Mouse (Mus musculus): Measurements from ENCODE around the gene Nup214.
A peak's percentile ranks its signal among the peaks of the same experiment; 100 is the strongest.

The Nup214 gene

GRCm38 (mm10) chr2:32051791-32052190 is 77.6 kb downstream of the Nup214 start:
- DNase-seq, result no peak

DNA sequence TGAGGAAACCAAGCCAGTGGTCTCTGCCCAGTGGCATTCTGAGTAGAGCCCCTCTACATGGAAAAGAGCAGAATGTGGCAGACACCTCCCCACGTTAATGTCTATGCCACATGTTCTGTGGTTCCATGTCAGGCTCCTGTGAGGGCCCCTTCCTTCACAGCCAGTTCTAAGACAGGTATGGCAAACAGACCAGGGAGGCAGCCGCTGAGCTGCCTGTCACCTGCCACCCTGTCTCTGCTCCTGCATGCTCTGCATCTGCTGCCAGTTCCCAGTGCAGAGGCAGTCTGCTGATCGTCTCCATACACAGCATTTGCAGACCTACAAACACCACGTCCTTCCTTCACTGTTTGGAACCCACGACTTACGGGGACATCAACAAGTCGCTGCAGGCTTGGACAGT is 78.2 kb downstream of the Nup214 start:
- no peak for DNase-seq

- DNase-seq, result no peak
These were observed 81.2 kb downstream of the Nup214 start for GRCm38 (mm10) chr2:32055357-32055965.

- DNase-seq, result no peak
These were observed 82.3 kb downstream of the Nup214 start for GRCm38 (mm10) chr2:32056524-32056923.

DNA sequence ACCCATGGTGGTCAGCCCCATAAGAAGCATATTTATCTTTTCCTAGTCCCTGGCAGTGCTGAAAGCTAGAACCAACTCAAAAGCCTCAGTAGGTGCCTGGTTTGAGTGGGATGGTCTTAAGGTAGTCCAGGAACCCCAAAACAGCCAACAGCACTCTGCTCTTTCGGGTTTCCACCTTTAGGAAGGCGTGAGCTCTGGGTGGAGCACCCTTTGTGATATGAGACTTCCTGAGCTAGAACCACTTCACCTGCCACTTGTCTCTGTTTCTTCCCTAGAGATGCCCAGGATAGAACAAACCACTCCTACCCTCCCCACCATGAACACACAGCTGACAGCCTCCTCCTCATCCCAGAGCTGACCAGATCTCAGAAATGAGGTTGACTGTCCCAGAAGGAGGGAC is 83.1 kb downstream of the Nup214 start:
- no peak for DNase-seq

DNA sequence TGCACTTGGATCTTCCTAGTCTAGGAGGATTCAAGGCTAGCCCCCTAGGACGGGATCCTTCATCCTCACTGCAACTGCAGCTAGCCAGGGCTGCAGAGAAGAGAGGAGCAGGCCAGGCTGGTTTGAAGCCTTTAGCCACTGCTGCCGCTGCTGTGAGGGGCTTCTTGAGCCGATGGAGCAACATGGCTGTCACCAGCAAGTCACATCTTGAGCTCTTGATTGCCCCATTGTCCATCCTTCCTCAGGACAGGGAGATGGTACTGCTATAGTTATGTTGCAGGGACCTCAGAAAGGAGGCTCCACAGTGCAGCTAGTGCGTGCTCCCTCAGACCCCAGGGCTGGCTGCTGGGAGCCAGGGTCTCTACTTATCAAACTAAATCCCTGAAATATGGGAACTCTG is 83.6 kb downstream of the Nup214 start:
- no peak for DNase-seq

- DNase-seq, result no peak
These were observed 84.0 kb downstream of the Nup214 start for GRCm38 (mm10) chr2:32058241-32058640.

DNA sequence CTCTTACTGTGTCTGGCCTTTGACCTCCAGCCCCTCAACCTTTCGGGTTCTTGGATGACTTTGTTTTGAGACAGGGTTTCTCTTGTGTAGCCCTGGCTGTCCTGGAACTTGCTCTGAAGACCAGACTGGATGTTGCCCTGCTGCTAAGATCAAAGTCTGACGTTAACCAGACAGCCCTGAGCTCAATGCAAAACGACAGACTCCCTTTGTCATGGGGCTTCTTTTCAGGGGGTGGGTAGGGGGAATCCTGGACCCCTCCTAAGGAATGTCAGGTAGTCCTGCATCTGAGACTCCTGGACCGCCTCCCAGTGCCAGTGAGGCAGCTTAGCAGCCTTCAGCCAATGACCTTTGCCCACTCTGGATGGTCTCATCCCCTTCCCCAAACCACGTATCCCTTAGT is 84.5 kb downstream of the Nup214 start:
- no peak for DNase-seq

DNA sequence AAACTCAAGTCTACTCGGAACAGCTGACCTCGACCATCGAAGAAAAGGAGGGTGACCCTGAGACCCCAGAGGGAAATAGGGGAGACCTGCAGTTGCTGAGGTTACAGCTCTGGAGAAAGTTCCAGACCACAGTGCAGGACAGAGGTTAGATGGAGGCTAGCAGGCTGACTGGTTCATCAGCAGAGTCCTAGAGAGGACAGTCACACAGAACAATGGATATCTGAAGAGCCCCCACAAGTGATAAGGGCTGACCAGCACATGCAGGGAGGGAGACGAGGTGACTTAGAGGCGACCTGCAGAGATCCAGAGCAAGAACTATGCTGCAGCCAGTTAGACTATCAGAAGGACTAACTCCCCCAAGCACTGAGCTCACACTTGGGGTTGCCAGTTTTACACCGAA is 85.4 kb downstream of the Nup214 start:
- no peak for DNase-seq

DNA sequence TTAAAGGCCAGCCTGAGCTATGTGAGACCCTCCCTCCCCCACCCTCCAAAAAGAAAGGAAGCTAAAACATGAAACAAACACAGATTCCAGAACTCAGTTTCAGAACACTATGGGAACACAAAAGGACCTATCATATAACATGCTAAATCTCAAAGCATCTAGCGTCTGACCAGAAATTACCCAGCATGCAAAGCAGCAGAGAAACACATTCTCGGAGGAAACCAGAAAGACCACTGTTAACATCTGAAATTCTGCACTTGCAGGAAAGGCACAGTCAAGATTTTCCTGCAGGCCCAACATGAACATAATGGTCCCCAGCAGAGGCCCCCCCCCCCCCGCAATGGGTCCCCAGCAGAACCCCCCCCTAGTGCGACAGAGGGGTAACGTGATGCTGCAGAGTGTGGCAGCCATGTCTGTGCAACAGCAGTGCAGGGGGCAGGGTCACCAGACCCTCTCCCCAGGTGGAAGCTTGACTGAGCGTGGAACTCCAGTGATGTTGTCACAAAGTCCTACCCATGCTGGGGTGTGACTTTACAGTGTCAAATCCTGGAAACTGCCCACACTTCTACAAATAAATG is 86.1 kb downstream of the Nup214 start:
- no peak for DNase-seq

- DNase-seq, result no peak
These were observed 87.0 kb downstream of the Nup214 start for GRCm38 (mm10) chr2:32061189-32061588.

- DNase-seq, result no peak
These were observed 87.7 kb downstream of the Nup214 start for GRCm38 (mm10) chr2:32061722-32062505.

DNA sequence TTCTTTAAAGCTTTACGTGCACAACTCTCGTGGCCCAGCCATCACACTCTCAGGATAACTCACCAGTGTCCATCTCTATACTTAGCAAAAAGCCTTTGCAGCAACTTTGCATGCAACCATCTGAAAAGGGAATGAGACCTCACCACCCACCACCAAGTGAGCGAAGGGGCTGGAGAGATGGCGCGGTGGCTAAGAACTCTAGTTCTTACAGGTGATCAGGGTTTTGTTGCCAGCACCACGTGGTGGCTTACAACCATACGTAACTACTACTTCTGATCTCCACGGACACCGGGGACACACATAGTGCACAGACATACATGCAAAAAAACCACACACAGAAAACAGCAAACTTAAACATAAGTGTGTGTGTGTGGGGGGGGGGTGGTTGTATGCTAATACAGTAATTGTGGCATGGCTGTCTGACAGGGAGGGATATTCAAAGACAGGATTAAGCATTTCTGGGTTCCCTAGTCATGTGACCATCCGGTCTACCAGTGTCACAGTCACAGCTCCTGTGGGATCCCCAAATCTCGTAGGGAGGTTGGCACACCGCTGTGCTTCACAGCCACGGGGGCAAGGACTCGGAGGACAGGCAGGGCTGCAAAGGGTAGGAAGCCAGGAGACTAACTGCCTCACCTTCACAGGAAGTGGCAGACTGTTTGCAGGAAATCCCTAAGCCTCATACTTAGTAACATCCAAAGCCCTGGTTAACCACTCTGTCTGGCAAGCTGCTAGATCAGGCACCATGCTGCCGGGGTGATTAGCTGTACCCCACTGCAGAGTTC is 88.6 kb downstream of the Nup214 start:
- DNase-seq, result no peak

DNA sequence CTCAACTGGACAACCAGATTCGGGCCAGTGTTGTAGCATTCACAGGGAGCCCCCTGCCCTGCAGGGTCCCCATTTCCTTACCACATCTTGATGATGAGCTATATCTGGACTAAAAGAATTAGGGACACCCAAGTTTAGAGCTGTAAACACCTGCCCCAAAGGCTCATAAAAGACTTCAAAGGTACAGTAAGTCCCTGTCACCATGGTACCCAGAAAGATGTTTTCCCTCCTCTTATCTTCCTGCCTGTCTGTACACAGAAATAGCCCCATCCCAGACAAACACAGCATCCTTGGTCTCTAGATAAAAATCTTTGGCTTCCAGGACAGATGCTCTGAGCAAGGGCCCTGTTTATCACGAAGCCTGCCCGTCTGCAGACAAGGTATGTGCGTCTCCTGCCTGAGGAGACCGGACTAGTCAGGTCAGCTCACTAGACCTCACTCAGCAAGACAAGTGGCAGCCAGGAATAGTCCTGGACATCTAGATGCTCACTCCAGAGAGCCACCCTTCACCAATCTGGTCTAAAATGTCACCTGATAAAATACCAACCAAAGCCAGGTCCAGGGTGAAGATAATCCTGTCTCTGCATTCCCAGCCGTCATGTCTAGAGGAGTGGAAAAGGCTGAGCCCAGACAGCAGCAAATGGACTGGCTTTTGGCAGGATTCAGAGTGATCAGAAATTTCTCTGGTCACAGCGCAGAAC is 89.4 kb downstream of the Nup214 start:
- DNase-seq, result no peak

DNA sequence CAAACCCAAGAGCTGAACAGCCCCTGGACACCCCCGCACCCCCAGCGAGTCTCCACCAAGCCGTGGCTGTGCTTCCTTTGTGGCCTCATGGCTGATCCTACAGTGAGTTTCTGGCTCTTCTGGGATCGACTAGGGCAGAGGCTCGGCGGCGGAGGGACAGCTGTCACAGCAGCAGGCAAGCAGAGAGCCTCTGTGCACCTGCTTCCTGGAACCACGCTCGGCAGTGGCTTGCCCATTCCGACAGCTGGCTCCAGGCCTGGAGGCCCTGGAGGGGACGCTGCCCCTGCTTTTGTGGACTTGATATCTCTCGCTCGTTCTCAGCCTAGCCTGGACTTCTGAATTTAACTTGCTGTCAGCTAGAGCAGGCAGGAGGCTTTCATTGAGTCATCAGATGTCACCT is 90.7 kb downstream of the Nup214 start:
- DNase-seq, result no peak

DNA sequence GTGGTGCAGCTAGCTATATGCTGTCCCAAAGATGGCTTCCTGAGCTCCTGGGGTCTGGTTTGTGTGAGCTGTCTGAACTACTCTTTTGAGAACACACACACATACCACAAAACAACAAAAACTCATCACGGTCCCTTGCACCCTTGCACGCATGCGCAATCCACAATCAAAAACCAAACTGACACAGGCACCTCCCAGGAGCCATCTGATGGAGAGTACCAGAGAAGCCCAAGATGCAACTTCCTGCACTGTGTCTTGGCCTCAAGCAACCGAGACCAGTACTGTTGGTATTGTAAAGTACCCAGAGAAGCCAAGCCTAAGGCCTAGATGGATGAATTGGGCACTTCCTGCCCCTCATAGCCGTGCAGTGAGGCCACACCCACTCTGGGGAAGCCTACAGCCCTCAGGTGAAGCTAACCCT is 91.1 kb downstream of the Nup214 start:
- DNase-seq, result no peak

- DNase-seq, result peak in 1 of 2 experiments; percentile 41
These were observed 91.8 kb downstream of the Nup214 start for GRCm38 (mm10) chr2:32066005-32066404.

DNA sequence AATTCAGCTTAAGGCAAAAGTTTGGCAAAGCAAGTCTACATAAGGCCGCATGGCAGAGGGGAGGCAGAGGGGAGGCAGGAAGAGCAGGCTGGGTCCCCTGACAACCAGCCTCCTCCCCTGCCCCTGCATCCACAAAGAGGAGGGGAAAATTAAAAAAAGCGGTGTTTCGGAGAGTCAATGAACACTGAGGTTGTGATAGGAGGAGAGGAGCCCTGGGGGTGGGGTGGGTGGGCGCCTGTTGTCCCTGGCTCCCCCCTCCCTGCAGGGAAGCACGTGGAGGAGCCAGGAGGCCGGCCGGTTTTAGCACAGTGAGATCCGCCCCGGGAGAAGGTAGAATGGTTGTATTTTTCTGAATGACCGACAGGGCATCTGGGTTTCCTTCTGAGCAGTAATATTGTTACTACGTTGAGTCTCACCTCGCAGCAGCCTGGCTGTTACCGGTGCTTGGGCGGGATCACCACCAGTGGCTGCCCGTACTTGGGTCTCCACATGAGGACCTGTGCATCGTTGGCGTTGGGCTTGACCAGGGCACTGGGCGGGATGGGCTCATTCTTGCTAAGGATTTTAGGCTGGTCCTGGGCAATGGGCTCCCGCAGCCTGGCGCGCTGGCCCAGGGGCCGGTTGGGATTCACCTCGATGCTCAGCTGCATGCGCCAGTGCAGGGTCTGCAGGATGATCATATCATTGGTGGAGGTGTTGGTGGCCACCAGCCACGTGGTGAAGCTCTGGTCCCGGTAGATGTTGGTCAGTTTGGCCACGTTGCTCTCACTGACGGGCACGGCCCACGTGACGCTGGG is 94.8 kb downstream of the Nup214 start:
- DNase-seq, result no peak

DNA sequence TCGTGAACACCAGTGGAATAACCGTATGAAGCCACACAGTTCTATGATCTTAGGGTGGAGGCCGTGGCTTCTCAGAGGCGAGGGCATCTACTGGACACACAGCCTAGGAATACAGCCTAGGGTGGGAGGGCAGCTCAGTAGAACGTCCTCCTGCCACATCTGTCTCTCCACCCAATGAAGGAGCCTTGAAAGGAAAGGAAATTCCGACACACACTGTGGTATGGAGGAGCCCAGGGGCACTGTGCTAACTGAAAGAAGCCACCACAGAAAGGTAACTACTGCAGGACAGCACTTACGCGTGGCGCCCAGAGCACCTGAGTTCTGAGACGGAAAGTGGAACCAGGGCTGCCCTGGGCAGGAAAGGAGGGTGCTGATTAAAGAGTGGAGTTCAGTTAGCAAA is 96.5 kb downstream of the Nup214 start:
- DNase-seq, result no peak

DNA sequence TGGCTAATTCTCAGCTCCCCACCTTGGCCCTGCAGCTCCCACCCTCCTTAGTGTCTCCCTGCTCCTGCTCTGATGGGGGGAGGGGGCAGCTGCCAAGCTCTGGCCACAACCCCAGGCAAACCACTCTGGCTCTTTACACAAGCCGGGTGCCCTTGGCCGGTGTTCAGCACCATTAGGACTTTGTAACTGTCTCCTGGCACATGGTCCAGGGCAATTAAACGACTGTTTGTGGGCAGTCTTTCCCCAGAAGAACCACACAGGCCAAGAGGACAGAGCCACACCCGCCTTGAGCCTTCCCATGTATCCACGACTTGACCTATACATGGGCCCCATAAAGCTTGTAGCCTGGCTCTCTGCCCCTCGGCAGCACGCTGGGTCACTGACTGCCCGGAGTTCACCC is 100.2 kb downstream of the Nup214 start:
- DNase-seq, result peak; percentile 88 to 90

DNA sequence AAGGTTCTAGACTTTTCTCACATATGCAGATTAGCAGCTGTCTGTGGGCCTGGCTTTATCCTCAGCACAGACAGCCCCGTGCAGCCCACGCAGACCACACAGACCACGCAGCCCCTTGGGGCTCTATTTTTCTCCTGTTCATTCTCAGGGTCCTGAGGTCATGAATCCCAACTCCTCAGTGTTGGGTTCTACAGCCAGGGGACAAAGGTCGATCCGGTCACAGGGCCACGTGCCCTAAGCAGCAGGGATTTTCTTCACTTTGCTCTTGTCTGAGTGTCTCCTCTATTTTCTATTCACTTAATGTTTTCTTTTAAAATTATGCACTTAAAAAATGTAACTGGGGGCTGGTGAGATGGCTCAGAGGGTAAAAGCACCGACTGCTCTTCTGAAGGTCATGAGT is 101.1 kb downstream of the Nup214 start:
- peak; percentile 64 to 68 for DNase-seq

GRCm38 (mm10) chr2:32077744-32078143 is 103.5 kb downstream of the Nup214 start:
- DNase-seq, result no peak

Measured in kidney, adult 8-10 months (tissue).